Mouse (Mus musculus): ENCODE measurements around the gene Med11. TPM values are rescaled to one million over a fixed set of nuclear protein-coding genes. Genes with fewer than 3 reads are reported as not detected.
A peak's percentile ranks its signal among the peaks of the same experiment; 100 is the strongest.
"Not testable (repeated sequence)": the region's sequence is repeated elsewhere in the genome, so short reads cannot be mapped to it uniquely, and the experiment has no call there.

The Med11 gene
- polyA plus RNA-seq, 2 experiments, result 32.4 to 47.4 TPM

GRCm38 (mm10) chr11:70413961-70414360 is 37.8 kb upstream of the Med11 start:
- no peak overlapping the region for H3K27ac ChIP-seq (replicated peaks; ENCODE audit: low read depth, low read length)
- ATAC-seq (ENCODE audit: low FRiP score, low read depth) (no peak), DNase-seq (ENCODE audit: low spot score) (peak; percentile 74)
- no peaks in the 10 kb centered on the region for H3K36me3 ChIP-seq (ENCODE audit: control insufficient read depth, insufficient read depth, low read length)
- TF ChIP-seq POLR2A (IDR thresholded peaks at IDR 0.05; ENCODE audit: borderline replicate concordance, extremely low read depth, insufficient read depth, insufficient read length), result no peak
- no peak overlapping the region for H3K9ac ChIP-seq (ENCODE audit: low read depth, low read length, severe bottlenecking)
- no peaks in the 10 kb centered on the region for H3K9me3 ChIP-seq (ENCODE audit: control insufficient read depth, low read length)
- no peak overlapping the region for H3K4me3 ChIP-seq (replicated peaks; ENCODE audit: low read length)
- WGBS, result 8% methylated on average over 3 of the region's 3 CpGs
- no peaks in the 10 kb centered on the region for H3K27me3 ChIP-seq (ENCODE audit: control insufficient read depth, insufficient read depth, low read length)
- H3K4me1 ChIP-seq (ENCODE audit: control insufficient read depth, insufficient read depth, low read length), result peaks cover 1% of the 10 kb centered on the region
- H3K4me2 ChIP-seq (replicated peaks; ENCODE audit: low read depth, low read length, severe bottlenecking), result no peak overlapping the region

GRCm38 (mm10) chr11:70418199-70418598 is 33.5 kb upstream of the Med11 start:
- H3K27me3 ChIP-seq (ENCODE audit: control insufficient read depth, insufficient read depth, low read length), result no peaks in the 10 kb centered on the region
- no peak for TF ChIP-seq POLR2A (IDR thresholded peaks at IDR 0.05; ENCODE audit: borderline replicate concordance, extremely low read depth, insufficient read depth, insufficient read length)
- H3K4me1 ChIP-seq (ENCODE audit: control insufficient read depth, insufficient read depth, low read length), result no peaks in the 10 kb centered on the region
- no peak overlapping the region for H3K4me3 ChIP-seq (replicated peaks; ENCODE audit: low read length)
- H3K9me3 ChIP-seq (ENCODE audit: control insufficient read depth, low read length), result no peaks in the 10 kb centered on the region
- H3K36me3 ChIP-seq (ENCODE audit: control insufficient read depth, insufficient read depth, low read length), result no peaks in the 10 kb centered on the region
- DNase-seq (ENCODE audit: low spot score), result no peak
- H3K4me2 ChIP-seq (replicated peaks; ENCODE audit: low read depth, low read length, severe bottlenecking), result no peak overlapping the region
- ATAC-seq (ENCODE audit: low FRiP score, low read depth), result no peak
- H3K27ac ChIP-seq (replicated peaks; ENCODE audit: low read depth, low read length), result no peak overlapping the region
- WGBS, result 56% methylated on average over 4 of the region's 4 CpGs
- H3K9ac ChIP-seq (ENCODE audit: low read depth, low read length, severe bottlenecking), result no peak overlapping the region

GRCm38 (mm10) chr11:70419486-70419885 is 32.2 kb upstream of the Med11 start:
- no peaks in the 10 kb centered on the region for H3K27me3 ChIP-seq (ENCODE audit: control insufficient read depth, insufficient read depth, low read length)
- 59% methylated on average over 5 of the region's 5 CpGs for WGBS
- H3K4me2 ChIP-seq (replicated peaks; ENCODE audit: low read depth, low read length, severe bottlenecking), result no peak overlapping the region
- DNase-seq (ENCODE audit: low spot score) (no peak), ATAC-seq (ENCODE audit: low FRiP score, low read depth) (no peak)
- no peak for TF ChIP-seq POLR2A (IDR thresholded peaks at IDR 0.05; ENCODE audit: borderline replicate concordance, extremely low read depth, insufficient read depth, insufficient read length)
- no peaks in the 10 kb centered on the region for H3K36me3 ChIP-seq (ENCODE audit: control insufficient read depth, insufficient read depth, low read length)
- no peaks in the 10 kb centered on the region for H3K4me1 ChIP-seq (ENCODE audit: control insufficient read depth, insufficient read depth, low read length)
- H3K27ac ChIP-seq (replicated peaks; ENCODE audit: low read depth, low read length), result no peak overlapping the region
- no peak overlapping the region for H3K9ac ChIP-seq (ENCODE audit: low read depth, low read length, severe bottlenecking)
- H3K4me3 ChIP-seq (replicated peaks; ENCODE audit: low read length), result no peak overlapping the region
- H3K9me3 ChIP-seq (ENCODE audit: control insufficient read depth, low read length), result no peaks in the 10 kb centered on the region

GRCm38 (mm10) chr11:70426598-70426997 is 25.1 kb upstream of the Med11 start:
- not testable (repeated sequence) for H3K27ac ChIP-seq (replicated peaks; ENCODE audit: low read depth, low read length); H3K4me2 ChIP-seq (replicated peaks; ENCODE audit: low read depth, low read length, severe bottlenecking); H3K9ac ChIP-seq (ENCODE audit: low read depth, low read length, severe bottlenecking); DNase-seq (ENCODE audit: low spot score); H3K36me3 ChIP-seq (ENCODE audit: control insufficient read depth, insufficient read depth, low read length); H3K9me3 ChIP-seq (ENCODE audit: control insufficient read depth, low read length); H3K4me1 ChIP-seq (ENCODE audit: control insufficient read depth, insufficient read depth, low read length); ATAC-seq (ENCODE audit: low FRiP score, low read depth); H3K4me3 ChIP-seq (replicated peaks; ENCODE audit: low read length); H3K27me3 ChIP-seq (ENCODE audit: control insufficient read depth, insufficient read depth, low read length)
- 78% methylated on average over 6 of the region's 6 CpGs for WGBS

- H3K9ac ChIP-seq (ENCODE audit: low read depth, low read length, severe bottlenecking), result peak overlapping the region; percentile 3; the same call in 1 of the 2 replicates
Observed at GRCm38 (mm10) chr11:70431574-70431973, 20.1 kb upstream of the Med11 start.

More at GRCm38 (mm10) chr11:70431574-70431973, 20.1 kb upstream of the Med11 start:
- Histone ChIP-seq H3K4me2 (replicated peaks; ENCODE audit: low read depth, low read length, severe bottlenecking) (peak overlapping the region; percentile 74), H3K36me3 (ENCODE audit: control insufficient read depth, insufficient read depth, low read length) (peaks cover 10% of the 10 kb centered on the region), H3K4me1 (ENCODE audit: control insufficient read depth, insufficient read depth, low read length) (peaks cover 17% of the 10 kb centered on the region), H3K9me3 (ENCODE audit: control insufficient read depth, low read length) (no peaks in the 10 kb centered on the region), H3K27me3 (ENCODE audit: control insufficient read depth, insufficient read depth, low read length) (no peaks in the 10 kb centered on the region), H3K4me3 (replicated peaks; ENCODE audit: low read length) (peak overlapping the region; percentile 79), H3K27ac (replicated peaks; ENCODE audit: low read depth, low read length) (no peak overlapping the region)
- TF ChIP-seq POLR2A (IDR thresholded peaks at IDR 0.05; ENCODE audit: borderline replicate concordance, extremely low read depth, insufficient read depth, insufficient read length), result no peak
- ATAC-seq (ENCODE audit: low FRiP score, low read depth), result no peak
- no peak for DNase-seq (ENCODE audit: low spot score)
- WGBS, result 29% methylated on average over 5 of the region's 5 CpGs

Measured in limb, embryonic 14.5 days (tissue).